Mouse (Mus musculus): ENCODE results near the gene Cdc16. TPM values are rescaled to one million over a fixed set of nuclear protein-coding genes. Genes with fewer than 3 reads are reported as not detected.

The Cdc16 gene
- polyA plus RNA-seq, 1 experiment from 2014 or later = 40.8 TPM

DNA sequence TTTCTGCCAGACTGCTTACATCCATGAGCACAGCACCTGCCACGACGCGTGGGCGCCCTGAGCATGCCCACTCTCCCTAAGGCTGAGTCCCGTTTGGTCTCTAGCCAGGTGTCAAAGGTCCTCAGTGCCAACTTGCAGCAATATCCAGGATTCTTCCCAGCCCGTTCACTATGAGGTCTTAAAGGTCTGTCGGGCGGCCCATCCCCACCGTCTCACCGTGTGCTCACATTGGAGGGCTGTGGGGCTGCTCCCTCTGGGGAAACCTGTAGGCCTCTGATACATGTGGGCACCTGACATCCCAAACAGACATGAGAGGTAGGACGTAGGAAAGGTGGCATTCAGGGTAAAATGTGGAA lies 36.2 kb downstream of the Cdc16 start:
- H3K9ac ChIP-seq (ENCODE audit: low read depth, low read length) = no peak overlapping the region
- H3K4me1 ChIP-seq (replicated peaks; ENCODE audit: control insufficient read depth, insufficient read depth, low read length) = 0 out of 2 replicates have a peak, but pooled peaks cover 2% of the 10 kb centered on the region
- no peak overlapping the region for H3K27ac ChIP-seq (ENCODE audit: low read depth, low read length)
- ATAC-seq = peak; percentile 65
- H3K27me3 ChIP-seq (replicated peaks; ENCODE audit: control insufficient read depth, insufficient read depth, low read length) = no peaks in the 10 kb centered on the region
- peaks cover 55% of the 10 kb centered on the region for H3K36me3 ChIP-seq (ENCODE audit: control insufficient read depth, insufficient read depth)
- TF ChIP-seq CTCF (IDR thresholded peaks at IDR 0.05; ENCODE audit: low read depth) = no peak
- H3K9me3 ChIP-seq (ENCODE audit: control insufficient read depth) = no peaks in the 10 kb centered on the region
- peak overlapping the region; percentile 30 for H3K4me2 ChIP-seq (replicated peaks; ENCODE audit: low read depth)
- H3K4me3 ChIP-seq (ENCODE audit: low read depth, low read length) = no peak overlapping the region
- 38% methylated on average over 11 of the region's 11 CpGs for WGBS

- no peak overlapping the region for H3K4me2 ChIP-seq (replicated peaks; ENCODE audit: low read depth)
- H3K9ac ChIP-seq (ENCODE audit: low read depth, low read length) = no peak overlapping the region
- no peak overlapping the region for H3K27ac ChIP-seq (ENCODE audit: low read depth, low read length)
- H3K4me1 ChIP-seq (replicated peaks; ENCODE audit: control insufficient read depth, insufficient read depth, low read length) = 0 out of 2 replicates have a peak, but pooled peaks cover 2% of the 10 kb centered on the region
- no peaks in the 10 kb centered on the region for H3K9me3 ChIP-seq (ENCODE audit: control insufficient read depth)
- 77% methylated on average over 5 of the region's 5 CpGs for WGBS
- peaks cover 46% of the 10 kb centered on the region for H3K36me3 ChIP-seq (ENCODE audit: control insufficient read depth, insufficient read depth)
- H3K4me3 ChIP-seq (ENCODE audit: low read depth, low read length) = no peak overlapping the region
- H3K27me3 ChIP-seq (replicated peaks; ENCODE audit: control insufficient read depth, insufficient read depth, low read length) = no peaks in the 10 kb centered on the region
- no peak for ATAC-seq
- TF ChIP-seq CTCF (IDR thresholded peaks at IDR 0.05; ENCODE audit: low read depth) = no peak
Observed at GRCm38 (mm10) chr8:13797676-13798075, 40.2 kb downstream of the Cdc16 start.

DNA sequence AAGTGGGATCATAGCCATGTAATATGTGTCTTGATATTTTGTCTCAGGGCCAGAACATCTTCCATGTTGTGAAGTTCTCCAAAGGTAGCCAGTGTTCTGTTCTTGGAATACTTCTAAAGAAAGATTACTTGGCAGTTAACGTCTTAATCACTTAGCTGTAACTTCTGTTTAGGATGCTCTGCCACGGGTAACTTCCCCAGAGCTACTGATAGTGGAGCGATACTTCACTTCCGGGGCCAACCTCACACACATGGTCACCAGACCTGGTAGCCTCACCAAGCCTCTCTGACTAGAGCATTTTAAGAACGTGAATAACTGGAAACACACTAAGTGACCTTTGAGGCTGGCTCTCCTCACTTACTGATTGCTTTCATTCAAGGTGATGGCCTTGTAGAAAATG lies 42.1 kb downstream of the Cdc16 start:
- Histone ChIP-seq H3K9ac (ENCODE audit: low read depth, low read length) (no peak overlapping the region), H3K4me2 (replicated peaks; ENCODE audit: low read depth) (no peak overlapping the region), H3K36me3 (ENCODE audit: control insufficient read depth, insufficient read depth) (peaks cover 42% of the 10 kb centered on the region), H3K27ac (ENCODE audit: low read depth, low read length) (no peak overlapping the region), H3K27me3 (replicated peaks; ENCODE audit: control insufficient read depth, insufficient read depth, low read length) (no peaks in the 10 kb centered on the region), H3K9me3 (ENCODE audit: control insufficient read depth) (no peaks in the 10 kb centered on the region), H3K4me1 (replicated peaks; ENCODE audit: control insufficient read depth, insufficient read depth, low read length) (no peaks in the 10 kb centered on the region), H3K4me3 (ENCODE audit: low read depth, low read length) (no peak overlapping the region)
- no peak for ATAC-seq
- no peak for TF ChIP-seq CTCF (IDR thresholded peaks at IDR 0.05; ENCODE audit: low read depth)
- 80% methylated on average over 5 of the region's 5 CpGs for whole genome bisulfite sequencing

- Histone ChIP-seq H3K4me3 (ENCODE audit: low read depth, low read length) (no peak overlapping the region), H3K27me3 (replicated peaks; ENCODE audit: control insufficient read depth, insufficient read depth, low read length) (no peaks in the 10 kb centered on the region), H3K27ac (ENCODE audit: low read depth, low read length) (no peak overlapping the region), H3K9me3 (ENCODE audit: control insufficient read depth) (no peaks in the 10 kb centered on the region), H3K9ac (ENCODE audit: low read depth, low read length) (no peak overlapping the region), H3K36me3 (ENCODE audit: control insufficient read depth, insufficient read depth) (no peaks in the 10 kb centered on the region), H3K4me2 (replicated peaks; ENCODE audit: low read depth) (no peak overlapping the region), H3K4me1 (replicated peaks; ENCODE audit: control insufficient read depth, insufficient read depth, low read length) (no peaks in the 10 kb centered on the region)
- no peak for ATAC-seq
- no peak for TF ChIP-seq CTCF (IDR thresholded peaks at IDR 0.05; ENCODE audit: low read depth)
- WGBS = 67% methylated on average over 7 of the region's 7 CpGs
Observed at GRCm38 (mm10) chr8:13828598-13829172, 71.2 kb downstream of the Cdc16 start.

Other genes with a start within 250 kb of the Cdc16 start
- not detected in 2 replicates for gene 1700029H14Rik, start 195.2 kb upstream of the Cdc16 start, polyA plus RNA-seq (2015; fragmentation: Nextera tagmentation; extraction: Ambion mirVana)
- 9.8 and 9.9 TPM in 2 replicates for gene Rasa3, start 80.1 kb upstream of the Cdc16 start, polyA plus RNA-seq (2015; fragmentation: Nextera tagmentation; extraction: Ambion mirVana)
- gene Cfap97d2, start 51.8 kb upstream of the Cdc16 start, polyA plus RNA-seq (2015; fragmentation: Nextera tagmentation; extraction: Ambion mirVana) = not detected in 2 replicates
- gene Upf3a, start 27.9 kb downstream of the Cdc16 start, polyA plus RNA-seq (2015; fragmentation: Nextera tagmentation; extraction: Ambion mirVana) = 23.3 and 23.6 TPM in 2 replicates
- gene AF366264, start 80.7 kb downstream of the Cdc16 start, polyA plus RNA-seq (2015; fragmentation: Nextera tagmentation; extraction: Ambion mirVana) = not detected in 2 replicates
- gene Champ1, start 112.0 kb downstream of the Cdc16 start, polyA plus RNA-seq (2015; fragmentation: Nextera tagmentation; extraction: Ambion mirVana) = 6.8 and 8.4 TPM in 2 replicates
- gene Coprs, start 132.6 kb downstream of the Cdc16 start, polyA plus RNA-seq (2015; fragmentation: Nextera tagmentation; extraction: Ambion mirVana) = 73.3 and 77.1 TPM in 2 replicates

Measured in intestine, postnatal 0 days (tissue).